Mouse (Mus musculus) heart, embryonic 12.5 days (tissue): ENCODE results near the gene Mks1. TPM values are rescaled to one million over a fixed set of nuclear protein-coding genes. Genes with fewer than 3 reads are reported as not detected.

Source experiments
- ATAC-seq: fragments of 200-750 bp; cut with Nextera tagmentation; 2 replicates; pipeline ENCODE4 v1.8.0; 2017; ENCODE audit warnings: moderate TSS enrichment, moderate library complexity; ENCODE audit not compliant: insufficient number of reproducible peaks, low FRiP score
- H3K27ac ChIP-seq: fragments of 300-500 bp; sonication (generic); 2 replicates; pipeline ENCODE4 v1.5.1; 2016; ENCODE audit warnings: mild to moderate bottlenecking, moderate library complexity; ENCODE audit not compliant: poor library complexity, severe bottlenecking
- H3K27me3 ChIP-seq: fragments of 300-500 bp; sonication (generic); replicated peaks from 2 replicates; pipeline ENCODE4 v1.6.1; 2016; ENCODE audit warnings: mild to moderate bottlenecking, moderate library complexity
- H3K36me3 ChIP-seq: fragments of 300-500 bp; sonication (generic); 2 replicates; pipeline ENCODE4 v1.6.1; 2016; ENCODE audit warnings: mild to moderate bottlenecking, moderate library complexity
- H3K4me1 ChIP-seq: fragments of 300-500 bp; sonication (generic); replicated peaks from 2 replicates; pipeline ENCODE4 v1.6.1; 2016; ENCODE audit warnings: mild to moderate bottlenecking
- H3K4me2 ChIP-seq: fragments of 300-500 bp; sonication (generic); 2 replicates; pipeline ENCODE4 v1.6.1; 2016; ENCODE audit warnings: mild to moderate bottlenecking, moderate library complexity
- H3K4me3 ChIP-seq: fragments of 300-500 bp; sonication (generic); 2 replicates; pipeline ENCODE4 v1.5.1; 2016; ENCODE audit warnings: mild to moderate bottlenecking
- H3K9ac ChIP-seq: fragments of 300-500 bp; sonication (generic); 2 replicates; pipeline ENCODE4 v1.6.1; 2016; ENCODE audit warnings: mild to moderate bottlenecking, moderate library complexity
- H3K9me3 ChIP-seq: fragments of 300-500 bp; sonication (generic); replicated peaks from 2 replicates; pipeline ENCODE4 v1.6.1; 2016; ENCODE audit warnings: mild to moderate bottlenecking, moderate library complexity
- WGBS: fragments of 180-500 bp; shearing (Covaris S2); methylation state at CpG from one replicate; pipeline ENCODE4 v1.1.7; 2016; 5-methylcytosine and 5-hydroxymethylcytosine counted together
- polyA plus RNA-seq: library from polyadenylated mRNA; unstranded; fragments of >200 nt; fragmentation: Nextera tagmentation; extraction: Ambion mirVana; gene quantifications from 2 replicates; pipeline ENCODE4 v1.2.1, GENCODE M21; 2016

The Mks1 gene
- polyA plus RNA-seq, 1 experiment from 2014 or later: 8.4 TPM

GRCm38 (mm10) chr11:87875436-87875835 lies 22.4 kb downstream of the Mks1 start, which contains the start of gene Epx:
Gene Epx (minus strand): TSS chr11:87875536.
- H3K36me3 ChIP-seq: no peaks in the 10 kb centered on the region
- H3K27ac ChIP-seq: no peak within 1 kb of the TSS
- peaks cover 35% of the 10 kb centered on the region for H3K27me3 ChIP-seq
- no peak for ATAC-seq
- no peaks in the 10 kb centered on the region for H3K4me1 ChIP-seq
- H3K4me2 ChIP-seq: no peak within 1 kb of the TSS
- H3K9me3 ChIP-seq: no peaks in the 10 kb centered on the region
- no peak within 1 kb of the TSS for H3K4me3 ChIP-seq
- 76% methylated on average over 6 of the region's 6 CpGs for WGBS
- no peak within 1 kb of the TSS for H3K9ac ChIP-seq

- Histone ChIP-seq H3K4me2 (no peak overlapping the region), H3K4me1 (no peaks in the 10 kb centered on the region), H3K27me3 (peaks cover 21% of the 10 kb centered on the region), H3K9me3 (no peaks in the 10 kb centered on the region), H3K36me3 (no peaks in the 10 kb centered on the region), H3K9ac (no peak overlapping the region), H3K4me3 (no peak overlapping the region), H3K27ac (no peak overlapping the region)
- no peak for ATAC-seq
- WGBS: 82% methylated on average over 9 of the region's 9 CpGs
Observed at GRCm38 (mm10) chr11:87879826-87880225, 26.8 kb downstream of the Mks1 start.

- ATAC-seq: no peak
- WGBS: 58% methylated on average over 4 of the region's 4 CpGs
- Histone ChIP-seq H3K27ac (no peak overlapping the region), H3K36me3 (no peaks in the 10 kb centered on the region), H3K4me3 (no peak overlapping the region), H3K9me3 (no peaks in the 10 kb centered on the region), H3K4me2 (no peak overlapping the region), H3K27me3 (peaks cover 28% of the 10 kb centered on the region), H3K9ac (no peak overlapping the region), H3K4me1 (no peaks in the 10 kb centered on the region)
Observed at GRCm38 (mm10) chr11:87881714-87882113, 28.7 kb downstream of the Mks1 start.

DNA sequence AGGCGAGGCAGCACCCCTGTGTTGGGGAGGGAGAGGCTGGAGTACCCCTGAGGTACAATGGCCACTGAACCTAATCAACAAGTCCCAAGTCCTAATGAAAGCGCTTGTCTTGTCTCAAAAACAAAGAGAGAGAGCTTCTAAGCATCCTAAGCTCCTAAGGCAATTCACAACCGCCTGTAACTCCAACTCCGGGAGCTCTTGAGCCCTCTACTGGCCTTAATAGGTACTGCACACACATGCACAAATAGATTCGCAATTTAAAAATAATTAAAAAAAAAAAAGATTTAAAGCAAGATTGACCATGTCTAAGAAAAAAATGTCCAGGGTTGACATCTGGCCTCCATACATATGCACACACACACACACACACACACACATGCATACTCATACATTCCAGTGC lies 30.5 kb downstream of the Mks1 start:
- Histone ChIP-seq H3K4me1 (no peaks in the 10 kb centered on the region), H3K4me2 (no peak overlapping the region)

DNA sequence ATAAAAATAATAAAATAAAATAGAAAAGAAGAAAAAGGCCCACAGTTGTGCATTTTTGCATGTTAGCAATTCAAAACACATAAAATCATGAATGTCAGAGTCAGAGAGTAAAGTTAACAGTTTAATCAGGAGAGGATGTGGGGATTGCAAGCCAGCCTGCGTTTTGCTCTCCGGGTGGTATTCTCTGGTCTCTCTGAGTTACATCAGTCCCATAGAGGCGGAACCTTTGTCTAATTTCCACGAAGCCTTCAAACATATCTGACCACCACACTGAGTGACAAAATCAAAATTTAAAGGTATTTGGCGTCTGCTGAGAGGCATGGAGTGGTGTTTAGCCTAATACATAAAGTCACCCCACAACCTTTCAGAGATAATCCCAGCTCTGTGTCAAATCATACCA lies 31.8 kb downstream of the Mks1 start:
- WGBS: 68% methylated on average over 5 of the region's 5 CpGs
- Histone ChIP-seq H3K9ac (no peak overlapping the region), H3K4me3 (no peak overlapping the region), H3K36me3 (no peaks in the 10 kb centered on the region), H3K27ac (no peak overlapping the region), H3K4me1 (no peaks in the 10 kb centered on the region), H3K27me3 (peaks cover 25% of the 10 kb centered on the region), H3K9me3 (no peaks in the 10 kb centered on the region), H3K4me2 (no peak overlapping the region)
- no peak for ATAC-seq

More for the DNA sequence above, 30.5 kb downstream of the Mks1 start:
- no peak for ATAC-seq
- Histone ChIP-seq H3K9me3 (no peaks in the 10 kb centered on the region), H3K27ac (no peak overlapping the region), H3K4me3 (no peak overlapping the region), H3K9ac (no peak overlapping the region), H3K27me3 (peaks cover 25% of the 10 kb centered on the region), H3K36me3 (no peaks in the 10 kb centered on the region)
- WGBS: 36% methylated on average over 5 of the region's 5 CpGs

GRCm38 (mm10) chr11:87892168-87892567 lies 39.2 kb downstream of the Mks1 start, which contains the start of gene Olfr462:
Gene Olfr462 (minus strand): TSS chr11:87892268.
- Histone ChIP-seq H3K9me3 (no peaks in the 10 kb centered on the region), H3K4me2 (no peak within 1 kb of the TSS), H3K9ac (no peak within 1 kb of the TSS), H3K4me1 (no peaks in the 10 kb centered on the region), H3K36me3 (no peaks in the 10 kb centered on the region), H3K27me3 (peaks cover 10% of the 10 kb centered on the region; the same call in 1 of the 2 replicates), H3K4me3 (no peak within 1 kb of the TSS), H3K27ac (no peak within 1 kb of the TSS)
- ATAC-seq: no peak
- WGBS: 83% methylated on average over 6 of the region's 6 CpGs

DNA sequence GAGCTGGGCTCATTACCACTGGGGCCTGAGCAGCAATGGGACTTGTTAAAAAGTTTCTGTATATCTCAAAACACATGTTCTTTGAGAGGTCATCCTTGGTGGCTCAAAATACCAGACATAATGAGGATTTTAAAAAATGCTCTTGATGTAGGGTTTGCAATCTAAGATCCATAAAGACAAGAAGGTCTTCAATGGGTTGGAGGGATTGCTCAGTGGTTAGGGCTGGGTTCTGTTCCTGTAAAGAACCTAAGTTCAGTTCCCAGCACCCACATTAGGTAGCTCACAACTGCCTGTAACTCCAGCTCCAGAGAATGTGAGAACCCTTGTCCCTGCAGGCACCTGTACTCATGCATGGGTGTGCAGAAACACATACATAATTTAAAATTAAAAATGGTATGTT lies 44.3 kb downstream of the Mks1 start, which contains the start of gene Olfr463:
TSS of gene Olfr463 (minus strand) at position 101 of the 400 bp plus-strand sequence.
- Histone ChIP-seq H3K27ac (no peak within 1 kb of the TSS), H3K36me3 (no peaks in the 10 kb centered on the region), H3K4me3 (no peak within 1 kb of the TSS), H3K4me1 (no peaks in the 10 kb centered on the region), H3K9ac (no peak within 1 kb of the TSS), H3K4me2 (no peak within 1 kb of the TSS), H3K9me3 (no peaks in the 10 kb centered on the region; the same call in 1 of the 2 replicates), H3K27me3 (peaks cover 23% of the 10 kb centered on the region)
- ATAC-seq: no peak

GRCm38 (mm10) chr11:87904331-87904730 lies 51.3 kb downstream of the Mks1 start:
- ATAC-seq: no peak
- H3K9ac ChIP-seq: no peak overlapping the region
- H3K9me3 ChIP-seq: no peaks in the 10 kb centered on the region; the same call in 1 of the 2 replicates
- H3K4me2 ChIP-seq: no peak overlapping the region
- WGBS: 73% methylated on average over 3 of the region's 3 CpGs
- no peaks in the 10 kb centered on the region for H3K36me3 ChIP-seq
- 0 out of 2 replicates have a peak, but pooled peaks cover 4% of the 10 kb centered on the region for H3K4me1 ChIP-seq
- H3K4me3 ChIP-seq: no peak overlapping the region
- H3K27ac ChIP-seq: no peak overlapping the region
- H3K27me3 ChIP-seq: peaks cover 5% of the 10 kb centered on the region

Other genes starting within 250 kb of the Mks1 start
- gene Hsf5, start 236.1 kb upstream of the Mks1 start, polyA plus RNA-seq: 0.13 and 0.15 TPM in 2 replicates
- gene Rnf43, start 190.5 kb upstream of the Mks1 start, polyA plus RNA-seq: 1.4 and 1.9 TPM in 2 replicates
- 99.6 and 101 TPM in 2 replicates for gene Supt4a, start 115.7 kb upstream of the Mks1 start, polyA plus RNA-seq
- 0.21 and 0.78 TPM in 2 replicates for gene Tspoap1, start 92.7 kb upstream of the Mks1 start, polyA plus RNA-seq
- 2.8 and 6.7 TPM in 2 replicates for gene Mpo, start 59.6 kb upstream of the Mks1 start, polyA plus RNA-seq
- not detected in 2 replicates for gene Lpo, start 24.9 kb upstream of the Mks1 start, polyA plus RNA-seq
- gene Epx, start 22.3 kb downstream of the Mks1 start, polyA plus RNA-seq: 0.09 TPM in 1 of 2 replicates, not detected in the other
- not detected in 2 replicates for gene Olfr462, start 39.1 kb downstream of the Mks1 start, polyA plus RNA-seq
- gene Olfr463, start 44.2 kb downstream of the Mks1 start, polyA plus RNA-seq: not detected in 2 replicates
- gene Olfr464, start 67.8 kb downstream of the Mks1 start, polyA plus RNA-seq: not detected in 2 replicates
- gene Dynll2, start 134.3 kb downstream of the Mks1 start, polyA plus RNA-seq: 21.4 and 22.5 TPM in 2 replicates
- 254 and 260 TPM in 2 replicates for gene Srsf1, start 194.2 kb downstream of the Mks1 start, polyA plus RNA-seq
- gene Vezf1, start 215.1 kb downstream of the Mks1 start, polyA plus RNA-seq: 27.3 and 29.3 TPM in 2 replicates
- gene Cuedc1, start 244.8 kb downstream of the Mks1 start, polyA plus RNA-seq: 20.7 and 22.9 TPM in 2 replicates